Mouse (Mus musculus) G1E (cell line): ENCODE data around the gene Mef2b. TPM values are rescaled to one million over a fixed set of nuclear protein-coding genes. Genes with fewer than 3 reads are reported as not detected.
A peak's percentile ranks its signal among the peaks of the same experiment; 100 is the strongest.

ENCODE experiments used
- ATAC-seq: 2 replicates; pipeline ENCODE4 v1.8.0; 2016; ENCODE audit warnings: mild to moderate bottlenecking; ENCODE audit not compliant: insufficient number of reproducible peaks, poor library complexity, low FRiP score, severe bottlenecking; ENCODE audit errors: extremely low read depth
- DNase-seq: peaks from one replicate; pipeline ENCODE4 v3.0.0; 2012; ENCODE audit warnings: low spot score
- H3K27me3 ChIP-seq: 2 replicates; pipeline ENCODE4 v1.6.1; 2012; ENCODE audit warnings: mild to moderate bottlenecking, low read length, inconsistent platforms; ENCODE audit not compliant: insufficient read depth
- H3K36me3 ChIP-seq: replicated peaks from 2 replicates; pipeline ENCODE3; 2012; ENCODE audit warnings: mild to moderate bottlenecking, inconsistent platforms
- H3K4me1 ChIP-seq: 2 replicates; pipeline ENCODE4 v1.6.1; 2012; ENCODE audit warnings: low read depth, low read length, inconsistent platforms, mixed read lengths; ENCODE audit not compliant: insufficient read depth
- H3K4me3 ChIP-seq: 2 replicates; pipeline ENCODE4 v1.5.1; 2012; ENCODE audit warnings: low read depth, mild to moderate bottlenecking, inconsistent platforms, low read length, moderate library complexity, mixed read lengths
- H3K9me3 ChIP-seq: replicated peaks from 2 replicates; pipeline ENCODE4 v1.6.1; 2012; ENCODE audit warnings: inconsistent platforms
- CTCF ChIP-seq: IDR thresholded peaks from 2 replicates; pipeline ENCODE4 v1.5.1; 2012; ENCODE audit warnings: low read depth, low read length, inconsistent platforms, mixed read lengths
- GATA1 ChIP-seq: IDR thresholded peaks from 2 replicates; pipeline ENCODE4 v1.6.1; 2012; ENCODE audit warnings: borderline replicate concordance, low read length, inconsistent platforms, mixed read lengths
- GATA2 ChIP-seq: IDR thresholded peaks from 2 replicates; pipeline ENCODE4 v1.6.1; 2012; ENCODE audit warnings: low read depth, low read length, inconsistent platforms, borderline replicate concordance
- POLR2AphosphoS5 ChIP-seq: IDR thresholded peaks from 2 replicates; pipeline ENCODE4 v1.6.1; 2012; ENCODE audit warnings: low read depth, low read length, inconsistent platforms; ENCODE audit not compliant: insufficient replicate concordance
- TAL1 ChIP-seq: conservative IDR thresholded peaks from 2 replicates; pipeline ENCODE4 v1.6.1; 2012; ENCODE audit warnings: low read depth, low read length, inconsistent platforms, mixed read lengths
- polyA plus RNA-seq: library from polyadenylated mRNA; stranded (reverse); fragments of >175 nt; gene quantifications from 2 replicates; pipeline ENCODE4 v1.2.3, GENCODE M21; 2012
- total RNA-seq, 2 experiments: library from RNA; stranded (forward) in 1 of 2; stranded (reverse) in 1 of 2; fragments of 200-1000 nt in 1 of 2; fragments of >200 nt in 1 of 2; fragmentation: Nextera tagmentation in 1 of 2; gene quantifications; 2 replicates each; pipeline ENCODE4 v1.2.3; 2014 to 2017

Mef2b gene
- total and polyA plus RNA-seq, 3 experiments: 0.55 to 4.4 (median 2.3) TPM

- no peak for ATAC-seq
- Histone ChIP-seq H3K36me3 (peaks cover 72% of the 10 kb centered on the region), H3K9me3 (no peaks in the 10 kb centered on the region), H3K4me3 (no peak overlapping the region), H3K4me1 (peaks cover 25% of the 10 kb centered on the region), H3K27me3 (no peaks in the 10 kb centered on the region)
- DNase-seq: no peak
- TF ChIP-seq TAL1 (no peak), GATA2 (no peak), CTCF (no peak), GATA1 (no peak), POLR2AphosphoS5 (no peak)
Measured at GRCm38 (mm10) chr8:70147678-70148607, 8.4 kb downstream of the Mef2b start.

DNA sequence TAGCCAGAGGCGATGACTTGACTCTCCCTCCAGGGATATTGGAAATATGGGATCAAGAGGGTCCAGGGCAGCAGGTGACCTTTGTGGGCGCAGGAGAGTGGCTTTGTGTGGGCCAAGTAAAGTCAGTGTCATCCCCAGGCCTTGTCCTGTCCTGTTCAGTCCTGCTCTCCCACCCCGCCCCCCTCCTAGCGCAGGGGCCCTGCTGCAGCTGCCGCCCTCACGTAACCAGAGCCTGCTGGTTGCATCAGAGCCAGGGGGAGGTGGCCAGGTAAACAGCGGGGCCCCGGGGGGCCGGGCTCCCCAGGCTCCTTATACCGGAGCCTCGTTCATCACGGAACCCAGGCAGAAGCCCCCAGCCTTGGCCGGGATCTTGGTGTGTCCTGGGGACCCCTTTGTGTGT, 10.6 kb downstream of the Mef2b start:
- Histone ChIP-seq H3K36me3 (peaks cover 52% of the 10 kb centered on the region), H3K4me1 (peaks cover 25% of the 10 kb centered on the region), H3K4me3 (no peak overlapping the region), H3K27me3 (peaks cover 3% of the 10 kb centered on the region; the same call in 1 of the 2 replicates), H3K9me3 (no peaks in the 10 kb centered on the region)
- TF ChIP-seq GATA2 (no peak), CTCF (no peak), TAL1 (no peak), GATA1 (no peak), POLR2AphosphoS5 (no peak)
- DNase-seq (no peak), ATAC-seq (no peak)

GRCm38 (mm10) chr8:70152537-70153257, 13.2 kb downstream of the Mef2b start:
- TF ChIP-seq TAL1 (no peak), GATA1 (no peak), CTCF (no peak), GATA2 (no peak), POLR2AphosphoS5 (no peak)
- Histone ChIP-seq H3K9me3 (no peaks in the 10 kb centered on the region), H3K27me3 (peaks cover 11% of the 10 kb centered on the region), H3K4me3 (peak overlapping the region; percentile 39; the same call in 1 of the 2 replicates), H3K4me1 (peaks cover 27% of the 10 kb centered on the region), H3K36me3 (peaks cover 27% of the 10 kb centered on the region)
- DNase-seq (peak; percentile 83), ATAC-seq (peak; percentile 93)

DNA sequence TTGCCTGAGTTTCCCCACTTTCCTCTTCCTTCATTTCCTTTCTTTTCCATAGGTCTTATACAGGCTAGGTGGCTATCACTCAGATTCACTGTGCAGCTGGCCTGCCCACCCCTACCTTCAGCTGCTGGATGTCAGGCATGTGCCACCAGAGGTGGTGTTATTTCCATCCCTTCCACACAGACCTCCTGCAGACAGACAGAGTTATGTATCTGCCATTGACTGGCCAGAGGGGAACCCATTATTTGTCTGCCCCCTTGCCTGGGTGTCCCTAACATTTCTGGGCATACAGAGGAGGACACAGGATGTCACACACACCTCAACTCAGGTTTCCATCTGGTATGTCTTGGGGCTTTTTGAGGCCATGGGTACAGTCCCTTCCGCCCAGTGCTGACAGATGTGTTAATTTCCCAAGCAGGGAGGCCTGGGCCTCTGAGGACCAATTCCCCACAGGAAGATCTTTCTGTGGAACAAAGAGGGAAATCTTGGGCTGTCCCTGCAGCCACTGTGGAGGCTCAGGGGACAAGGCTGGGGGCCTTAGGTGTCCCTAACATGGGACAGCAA, 17.8 kb downstream of the Mef2b start:
- TF ChIP-seq GATA2 (no peak), POLR2AphosphoS5 (no peak), GATA1 (no peak), TAL1 (no peak), CTCF (no peak)
- ATAC-seq (no peak), DNase-seq (no peak)
- H3K4me3 ChIP-seq: no peak overlapping the region
- H3K36me3 ChIP-seq: peaks cover 2% of the 10 kb centered on the region
- peaks cover 37% of the 10 kb centered on the region for H3K4me1 ChIP-seq
- no peaks in the 10 kb centered on the region for H3K9me3 ChIP-seq
- H3K27me3 ChIP-seq: peaks cover 30% of the 10 kb centered on the region

- H3K36me3 ChIP-seq: peaks cover 2% of the 10 kb centered on the region
- peak; percentile 72 for DNase-seq
- TF ChIP-seq CTCF: no peak
- no peak for TF ChIP-seq GATA1
- no peak for TF ChIP-seq TAL1
- no peak for TF ChIP-seq GATA2
- TF ChIP-seq POLR2AphosphoS5: no peak
- no peaks in the 10 kb centered on the region for H3K9me3 ChIP-seq
- peaks cover 30% of the 10 kb centered on the region for H3K4me1 ChIP-seq
- peak overlapping the region; percentile 72 for H3K4me3 ChIP-seq
- ATAC-seq: peak; percentile 40; the same call in 1 of the 2 replicates
- peaks cover 35% of the 10 kb centered on the region for H3K27me3 ChIP-seq
Measured at GRCm38 (mm10) chr8:70158069-70158853, 18.8 kb downstream of the Mef2b start.
